Mouse (Mus musculus) kidney, adult 11 months (tissue): ENCODE results near the gene F10.
"Not testable (repeated sequence)": the region's sequence is repeated elsewhere in the genome, so short reads cannot be mapped to it uniquely, and the experiment has no call there.

ENCODE experiments used
- DNase-seq: peaks from one replicate; pipeline ENCODE4 v3.0.0; 2022

F10 gene

DNA sequence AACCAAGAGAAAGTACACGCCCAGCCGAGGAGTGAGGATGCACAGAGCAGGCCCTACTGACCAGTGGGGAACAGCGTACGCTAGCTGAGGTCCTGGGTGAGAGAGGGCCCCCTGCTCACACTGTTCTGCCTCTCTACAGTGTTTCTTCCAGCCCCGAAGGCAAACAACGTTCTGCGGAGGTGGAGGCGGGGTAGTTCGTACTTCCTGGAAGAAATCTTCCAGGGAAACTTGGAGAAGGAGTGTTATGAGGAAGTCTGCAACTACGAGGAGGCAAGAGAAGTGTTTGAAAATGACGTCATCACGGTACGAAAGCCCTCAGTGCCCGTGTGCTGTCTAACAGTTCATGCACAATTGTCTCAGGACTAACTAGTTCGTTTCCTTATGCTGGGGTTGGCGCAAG is 26.0 kb downstream of the F10 start:
- DNase-seq, result no peak

GRCm38 (mm10) chr8:13073255-13073654 is 36.1 kb downstream of the F10 start:
- DNase-seq, result no peak

- no peak for DNase-seq
Observed at GRCm38 (mm10) chr8:13075044-13075443, 37.9 kb downstream of the F10 start.

DNA sequence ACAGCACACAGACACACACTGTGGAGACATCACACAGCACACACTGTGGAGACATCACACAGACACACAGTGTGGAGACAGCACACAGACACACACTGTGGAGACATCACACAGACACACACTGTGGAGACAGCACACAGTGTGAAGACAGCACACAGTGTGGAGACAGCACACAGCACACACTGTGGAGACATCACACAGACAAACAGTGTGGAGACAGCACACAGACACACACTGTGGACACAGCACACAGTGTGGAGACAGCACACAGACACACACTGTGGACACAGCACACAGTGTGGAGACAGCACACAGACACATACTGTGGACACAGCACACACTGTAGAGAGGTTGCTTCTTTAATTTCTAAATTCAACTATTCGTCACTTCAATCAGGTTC is 38.5 kb downstream of the F10 start:
- DNase-seq, result not testable (repeated sequence)

DNA sequence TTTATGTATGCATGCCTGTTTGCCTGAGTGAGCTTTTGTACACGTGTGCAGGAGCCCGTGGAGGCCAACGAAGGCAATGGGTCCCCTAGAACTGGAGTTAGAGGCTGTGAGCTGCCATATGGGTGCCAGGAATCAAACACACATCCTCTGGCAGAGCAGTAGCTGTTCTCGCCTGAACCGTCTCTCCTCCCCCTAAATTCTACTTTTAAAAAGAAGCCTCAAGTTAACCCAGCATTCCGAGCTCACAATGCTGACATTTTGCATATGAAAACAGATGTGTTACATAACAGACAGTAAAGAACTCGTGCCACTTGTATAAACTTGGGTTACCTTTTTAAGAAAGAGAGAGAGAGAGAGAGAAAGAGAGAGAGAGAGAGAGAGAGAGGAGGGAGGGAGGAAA is 40.4 kb downstream of the F10 start:
- DNase-seq, result no peak

GRCm38 (mm10) chr8:13104691-13105086 is 67.6 kb downstream of the F10 start:
- peak; percentile 82 for DNase-seq

GRCm38 (mm10) chr8:13105087-13105881 is 68.2 kb downstream of the F10 start, which contains the start of the genes Pcid2 and Cul4a:
Gene Pcid2 (minus strand): TSS chr8:13105459.
Gene Cul4a (plus strand): TSS chr8:13105621.
- DNase-seq, result peak; percentile 95

GRCm38 (mm10) chr8:13105908-13106551 is 68.9 kb downstream of the F10 start:
- DNase-seq, result peak; percentile 68
